Mouse (Mus musculus) liver, embryonic 16.5 days (tissue): ENCODE data around the gene Atp8b5. TPM values are rescaled to one million over a fixed set of nuclear protein-coding genes. Genes with fewer than 3 reads are reported as not detected.

Experiments used
- ATAC-seq: fragments of 200-750 bp; cut with Nextera tagmentation; 2 replicates; pipeline ENCODE4 v1.8.0; 2017; ENCODE audit warnings: low read depth, mild to moderate bottlenecking, moderate number of reproducible peaks, moderate library complexity
- H3K27ac ChIP-seq: fragments of 300-500 bp; sonication (generic); 2 replicates; pipeline ENCODE4 v1.5.1; 2014; ENCODE audit warnings: mild to moderate bottlenecking, low read length
- H3K27me3 ChIP-seq: fragments of 300-500 bp; sonication (generic); 2 replicates; pipeline ENCODE4 v1.6.1; 2014; ENCODE audit warnings: low read depth, low read length, mixed read lengths; ENCODE audit not compliant: control insufficient read depth, insufficient read depth
- H3K36me3 ChIP-seq: fragments of 300-500 bp; sonication (generic); 2 replicates; pipeline ENCODE4 v1.6.1; 2014; ENCODE audit warnings: mild to moderate bottlenecking; ENCODE audit not compliant: control insufficient read depth, insufficient read depth
- H3K4me1 ChIP-seq: fragments of 300-500 bp; sonication (generic); 2 replicates; pipeline ENCODE4 v1.6.1; 2014; ENCODE audit warnings: low read depth, low read length, mixed read lengths; ENCODE audit not compliant: control insufficient read depth
- H3K4me2 ChIP-seq: fragments of 300-500 bp; sonication (generic); 2 replicates; pipeline ENCODE4 v1.6.1; 2014; ENCODE audit warnings: low read depth, low read length, mixed read lengths
- H3K4me3 ChIP-seq: fragments of 300-500 bp; sonication (generic); 2 replicates; pipeline ENCODE4 v1.5.1; 2014; ENCODE audit warnings: low read depth, mild to moderate bottlenecking, low read length
- H3K9ac ChIP-seq: fragments of 300-500 bp; sonication (generic); 2 replicates; pipeline ENCODE4 v1.6.1; 2014; ENCODE audit warnings: low read depth, low read length
- H3K9me3 ChIP-seq: fragments of 300-500 bp; sonication (generic); replicated peaks from 2 replicates; pipeline ENCODE4 v1.6.1; 2016; ENCODE audit warnings: low read length; ENCODE audit not compliant: control insufficient read depth
- WGBS: fragments of 180-500 bp; shearing (Covaris S2); extraction: QIAGEN DNeasy Blood & Tissue Kit; methylation state at CpG from one replicate; pipeline ENCODE4 v1.1.7; 2014; ENCODE audit not compliant: insufficient replicate concordance; 5-methylcytosine and 5-hydroxymethylcytosine counted together
- polyA plus RNA-seq: library from polyadenylated mRNA; unstranded; fragments of >200 nt; fragmentation: Nextera tagmentation; extraction: Ambion mirVana; gene quantifications from 2 replicates; pipeline ENCODE4 v1.2.1, GENCODE M21; 2015

The Atp8b5 gene
- polyA plus RNA-seq, 1 experiment from 2014 or later, result 0.09 TPM

GRCm38 (mm10) chr4:43395147-43395546 lies 128.2 kb downstream of the Atp8b5 start:
- Histone ChIP-seq H3K9ac (no peak overlapping the region), H3K27ac (peak overlapping the region; percentile 66), H3K4me1 (peaks cover 4% of the 10 kb centered on the region; the same call in 1 of the 2 replicates), H3K4me2 (no peak overlapping the region), H3K9me3 (no peaks in the 10 kb centered on the region), H3K4me3 (no peak overlapping the region), H3K36me3 (no peaks in the 10 kb centered on the region), H3K27me3 (no peaks in the 10 kb centered on the region)
- WGBS, result 51% methylated on average over 5 of the region's 5 CpGs
- ATAC-seq, result no peak

DNA sequence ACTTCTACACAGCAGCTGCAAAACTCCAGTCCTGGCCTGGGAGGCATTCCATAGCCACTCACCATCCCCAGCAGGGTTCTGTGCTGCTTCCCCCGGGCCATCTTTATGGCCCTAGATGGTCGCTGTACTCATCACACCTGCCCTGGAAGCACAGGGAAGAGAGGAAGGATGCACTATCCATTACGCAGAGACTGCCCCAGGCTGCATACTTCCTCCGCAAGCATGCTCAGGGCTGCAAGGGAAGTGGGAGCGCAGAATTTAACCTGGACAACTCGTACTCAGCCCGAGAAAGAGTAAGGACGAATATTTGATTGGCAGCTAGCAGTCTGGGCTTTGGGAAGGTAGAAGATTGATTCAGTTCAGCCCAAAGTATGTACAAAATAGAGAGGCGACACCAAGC lies 128.9 kb downstream of the Atp8b5 start:
- H3K27ac ChIP-seq, result no peak overlapping the region
- WGBS, result 52% methylated on average over 9 of the region's 9 CpGs
- no peak for ATAC-seq

DNA sequence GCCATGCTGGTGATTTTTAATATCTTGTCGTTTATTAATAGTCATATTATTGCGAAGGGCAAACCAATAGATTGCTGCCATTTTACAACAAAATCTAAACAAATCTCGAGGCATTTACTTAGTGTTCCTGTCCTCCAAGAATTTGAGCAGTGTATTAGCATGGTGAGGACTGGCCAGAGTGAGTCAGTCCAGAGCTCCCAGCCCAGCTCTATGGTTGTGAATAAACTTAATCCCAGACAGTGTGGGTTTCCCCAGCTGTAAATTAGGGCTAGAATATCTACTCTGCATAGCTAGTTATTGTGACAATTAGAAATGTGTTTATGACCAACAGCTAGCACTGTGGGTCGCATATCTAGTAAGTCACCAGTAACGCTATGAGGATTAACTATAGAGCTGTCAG lies 129.4 kb downstream of the Atp8b5 start:
- Histone ChIP-seq H3K4me1 (peaks cover 4% of the 10 kb centered on the region; the same call in 1 of the 2 replicates), H3K27me3 (no peaks in the 10 kb centered on the region), H3K9ac (no peak overlapping the region), H3K36me3 (no peaks in the 10 kb centered on the region), H3K4me3 (no peak overlapping the region), H3K4me2 (no peak overlapping the region), H3K9me3 (no peaks in the 10 kb centered on the region), H3K27ac (no peak overlapping the region)
- 63% methylated on average over 5 of the region's 5 CpGs for WGBS
- ATAC-seq, result no peak

More for the DNA sequence above, 128.9 kb downstream of the Atp8b5 start:
- H3K4me2 ChIP-seq, result no peak overlapping the region
- peaks cover 4% of the 10 kb centered on the region; the same call in 1 of the 2 replicates for H3K4me1 ChIP-seq
- H3K27me3 ChIP-seq, result no peaks in the 10 kb centered on the region
- H3K9ac ChIP-seq, result no peak overlapping the region
- H3K4me3 ChIP-seq, result no peak overlapping the region
- no peaks in the 10 kb centered on the region for H3K36me3 ChIP-seq
- H3K9me3 ChIP-seq, result no peaks in the 10 kb centered on the region

DNA sequence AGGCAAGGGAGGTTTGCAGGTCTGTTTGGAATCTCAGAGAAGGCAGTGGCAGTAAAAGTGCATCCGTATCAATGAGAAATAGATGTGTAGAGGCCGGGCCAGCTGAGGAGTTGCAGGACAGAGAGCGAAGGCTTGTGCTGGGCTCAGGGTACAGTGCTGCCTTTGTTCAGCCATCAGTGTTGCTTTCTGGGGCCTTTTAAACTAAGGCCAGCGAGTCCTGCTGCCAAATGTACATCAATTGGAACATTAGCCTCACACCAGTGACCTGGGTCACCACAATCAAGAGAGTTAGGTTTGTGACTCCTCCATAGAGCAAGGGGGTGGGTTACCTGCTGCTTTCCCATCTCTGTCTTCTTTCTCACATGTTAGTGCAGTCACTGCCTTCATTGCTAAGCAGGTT lies 131.1 kb downstream of the Atp8b5 start:
- H3K27ac ChIP-seq, result no peak overlapping the region
- peaks cover 4% of the 10 kb centered on the region; the same call in 1 of the 2 replicates for H3K4me1 ChIP-seq

DNA sequence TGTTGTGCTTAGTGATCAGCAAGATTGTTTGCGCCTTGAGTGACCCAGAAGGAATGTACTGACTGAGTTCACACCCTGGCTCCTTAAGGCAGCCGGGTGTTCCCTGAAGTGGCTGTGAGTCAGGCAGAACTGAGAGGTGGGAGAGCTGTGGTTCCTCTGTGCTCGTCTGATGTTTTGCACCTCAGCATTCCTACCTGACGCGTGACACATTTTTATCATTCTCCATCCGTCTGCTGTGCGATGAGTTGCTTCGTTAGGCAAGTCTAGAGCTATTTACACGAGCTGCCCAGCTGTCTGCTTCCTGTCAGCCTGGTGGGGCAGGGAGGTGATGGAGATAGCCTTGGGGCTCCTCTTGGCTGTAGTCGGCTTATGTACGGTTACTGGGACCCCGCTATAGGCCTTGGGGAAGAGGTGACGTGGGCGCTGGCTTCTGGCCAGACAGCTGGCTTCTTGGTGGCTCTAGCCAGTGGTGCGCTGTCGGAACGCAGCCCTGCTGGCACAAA lies 131.9 kb downstream of the Atp8b5 start:
- H3K9me3 ChIP-seq, result no peaks in the 10 kb centered on the region
- H3K27ac ChIP-seq, result no peak overlapping the region
- no peaks in the 10 kb centered on the region for H3K36me3 ChIP-seq
- peaks cover 4% of the 10 kb centered on the region; the same call in 1 of the 2 replicates for H3K4me1 ChIP-seq
- no peak overlapping the region for H3K4me2 ChIP-seq
- ATAC-seq, result no peak
- H3K9ac ChIP-seq, result no peak overlapping the region
- H3K4me3 ChIP-seq, result no peak overlapping the region
- no peaks in the 10 kb centered on the region for H3K27me3 ChIP-seq
- WGBS, result 52% methylated on average over 17 of the region's 17 CpGs

More for the DNA sequence above, 131.1 kb downstream of the Atp8b5 start:
- ATAC-seq, result no peak
- H3K36me3 ChIP-seq, result no peaks in the 10 kb centered on the region
- no peak overlapping the region for H3K9ac ChIP-seq
- H3K4me3 ChIP-seq, result no peak overlapping the region
- no peaks in the 10 kb centered on the region for H3K9me3 ChIP-seq
- no peak overlapping the region for H3K4me2 ChIP-seq
- no peaks in the 10 kb centered on the region for H3K27me3 ChIP-seq
- WGBS, result 69% methylated on average over 4 of the region's 4 CpGs

GRCm38 (mm10) chr4:43399391-43400131 lies 132.6 kb downstream of the Atp8b5 start:
- H3K4me2 ChIP-seq, result no peak overlapping the region
- peaks cover 4% of the 10 kb centered on the region; the same call in 1 of the 2 replicates for H3K4me1 ChIP-seq
- H3K9ac ChIP-seq, result no peak overlapping the region
- H3K9me3 ChIP-seq, result no peaks in the 10 kb centered on the region
- no peak overlapping the region for H3K27ac ChIP-seq
- WGBS, result 71% methylated on average over 31 of the region's 31 CpGs
- no peak overlapping the region for H3K4me3 ChIP-seq
- H3K36me3 ChIP-seq, result no peaks in the 10 kb centered on the region
- no peaks in the 10 kb centered on the region for H3K27me3 ChIP-seq
- no peak for ATAC-seq

- 45% methylated on average over 10 of the region's 10 CpGs for WGBS
- Histone ChIP-seq H3K36me3 (no peaks in the 10 kb centered on the region), H3K27me3 (no peaks in the 10 kb centered on the region; the same call in none of the 2 replicates), H3K27ac (no peak overlapping the region), H3K4me2 (no peak overlapping the region), H3K9me3 (no peaks in the 10 kb centered on the region), H3K4me1 (no peaks in the 10 kb centered on the region), H3K9ac (no peak overlapping the region), H3K4me3 (no peak overlapping the region)
- ATAC-seq, result no peak
Observed at GRCm38 (mm10) chr4:43400976-43401375, 134.0 kb downstream of the Atp8b5 start.

DNA sequence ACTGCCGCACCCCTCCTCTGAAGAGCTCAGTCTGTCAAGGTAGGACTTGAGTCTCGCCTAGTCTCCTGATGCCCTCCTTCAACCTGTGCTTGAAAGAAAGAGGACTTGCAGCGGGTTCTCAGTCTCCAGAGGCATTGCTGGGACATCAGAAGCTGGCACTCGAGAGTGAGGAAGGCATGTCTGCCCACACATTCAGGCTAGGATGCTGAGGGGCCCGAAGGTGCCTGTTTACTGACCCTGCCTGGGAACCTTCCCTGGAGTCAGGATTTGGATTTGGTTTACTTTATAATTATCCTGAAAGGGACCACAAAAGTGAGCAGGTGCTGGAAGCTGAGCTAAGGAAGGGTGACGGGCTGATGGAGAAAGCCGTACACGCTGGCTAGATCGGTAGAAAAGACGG lies 134.5 kb downstream of the Atp8b5 start:
- WGBS, result 62% methylated on average over 10 of the region's 10 CpGs
- Histone ChIP-seq H3K4me1 (no peaks in the 10 kb centered on the region), H3K4me3 (no peak overlapping the region), H3K27me3 (peaks cover 2% of the 10 kb centered on the region), H3K9me3 (no peaks in the 10 kb centered on the region), H3K9ac (no peak overlapping the region), H3K4me2 (no peak overlapping the region), H3K27ac (no peak overlapping the region), H3K36me3 (no peaks in the 10 kb centered on the region)
- no peak for ATAC-seq

DNA sequence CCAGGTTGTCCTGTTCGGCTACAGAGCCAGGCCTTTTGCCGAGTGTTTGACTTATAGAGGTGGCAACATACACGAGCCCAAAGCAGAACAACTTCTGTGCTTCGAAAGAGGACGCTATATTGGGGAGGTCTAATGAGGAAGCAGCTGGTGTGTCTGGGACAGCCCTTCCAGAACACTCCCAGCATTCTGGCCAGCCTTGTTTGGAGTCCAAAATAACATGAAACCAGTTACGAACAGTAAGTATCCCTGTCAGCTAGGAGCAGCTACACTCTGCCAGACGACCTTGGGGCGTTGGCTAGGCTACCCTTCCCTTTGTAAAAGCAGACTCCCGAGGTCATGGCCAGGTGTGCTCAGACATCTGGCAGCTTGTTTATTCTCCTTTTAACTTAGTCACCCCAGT lies 135.3 kb downstream of the Atp8b5 start:
- ATAC-seq, result no peak
- peaks cover 6% of the 10 kb centered on the region for H3K27me3 ChIP-seq
- H3K4me2 ChIP-seq, result no peak overlapping the region
- no peak overlapping the region for H3K27ac ChIP-seq
- no peaks in the 10 kb centered on the region for H3K4me1 ChIP-seq
- no peak overlapping the region for H3K4me3 ChIP-seq
- no peaks in the 10 kb centered on the region for H3K36me3 ChIP-seq
- WGBS, result 45% methylated on average over 9 of the region's 9 CpGs
- H3K9ac ChIP-seq, result no peak overlapping the region
- H3K9me3 ChIP-seq, result no peaks in the 10 kb centered on the region
